Mouse (Mus musculus) ovary, adult 18-20 months (tissue): ENCODE measurements at regions not wholly inside any gene's neighbourhood (a gene's known extent, or its start where the extent isn't known, plus 50 kb on each side); places are given as distances from the start of the nearest gene placed in this dataset.

Experiments used
- DNase-seq: peaks from one replicate; pipeline ENCODE4 v3.0.0; 2022; ENCODE audit warnings: low spot score, mixed read lengths

- DNase-seq, result peak; percentile 7
Measured at GRCm38 (mm10) chr13:42244240-42245086, 56.8 kb upstream of the Edn1 start.

GRCm38 (mm10) chr13:42245753-42246409 is 55.4 kb upstream of the Edn1 start:
- DNase-seq, result no peak
